Mouse (Mus musculus): ENCODE measurements around the gene Gls. TPM values are rescaled to one million over a fixed set of nuclear protein-coding genes. Genes with fewer than 3 reads are reported as not detected.

Gls gene
- polyA plus RNA-seq, 1 experiment from 2014 or later = 4.7 TPM

DNA sequence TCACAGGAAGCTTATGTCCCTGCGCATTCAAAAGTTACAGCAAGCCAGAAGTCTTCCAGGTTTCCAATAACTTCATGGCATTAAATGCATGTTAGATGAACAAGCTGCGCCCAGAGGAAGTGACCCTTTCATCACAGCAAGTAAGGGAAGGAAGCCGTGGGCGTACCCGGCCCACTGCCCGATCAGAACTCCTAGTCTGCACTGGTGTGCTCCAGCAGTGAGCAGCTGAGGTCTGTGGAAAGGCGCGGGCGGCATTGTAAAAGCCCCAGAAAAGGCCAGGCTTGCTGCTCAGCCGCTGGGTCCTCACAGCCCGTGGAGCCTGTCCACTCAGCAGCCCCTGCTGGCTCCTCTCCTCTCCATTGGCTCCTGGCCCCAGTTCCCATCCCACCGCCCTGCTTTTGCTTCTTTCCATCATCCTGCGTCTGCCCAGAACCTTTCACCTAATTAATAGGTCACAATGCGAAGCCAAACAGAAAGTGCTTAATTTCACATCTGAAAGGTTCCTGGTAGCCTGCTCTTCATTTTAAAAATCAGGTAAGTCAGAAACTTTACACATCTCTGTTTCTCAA lies 66.3 kb downstream of the Gls start:
- peaks cover 36% of the 10 kb centered on the region for H3K36me3 ChIP-seq (replicated peaks; ENCODE audit: insufficient read depth, low read length)
- DNase-seq (peak; percentile 42), ATAC-seq (peak; percentile 35; the same call in 1 of the 2 replicates)
- H3K27me3 ChIP-seq (ENCODE audit: insufficient read depth, low read length) = no peaks in the 10 kb centered on the region
- H3K4me3 ChIP-seq (ENCODE audit: low read depth, low read length) = no peak overlapping the region
- no peaks in the 10 kb centered on the region for H3K4me1 ChIP-seq (ENCODE audit: insufficient read depth)
- TF ChIP-seq EP300 (IDR thresholded peaks at IDR 0.05; ENCODE audit: low read depth) = no peak
- TF ChIP-seq CTCF (IDR thresholded peaks at IDR 0.05; ENCODE audit: low read depth) = no peak
- H3K9ac ChIP-seq (replicated peaks) = no peak overlapping the region
- H3K27ac ChIP-seq (ENCODE audit: low read depth) = no peak overlapping the region
- no peak overlapping the region for H3K4me2 ChIP-seq (ENCODE audit: low read depth, low read length)
- no peaks in the 10 kb centered on the region for H3K9me3 ChIP-seq (ENCODE audit: low read length)
- WGBS (ENCODE audit: insufficient replicate concordance) = 51% methylated on average over 14 of the region's 14 CpGs

DNA sequence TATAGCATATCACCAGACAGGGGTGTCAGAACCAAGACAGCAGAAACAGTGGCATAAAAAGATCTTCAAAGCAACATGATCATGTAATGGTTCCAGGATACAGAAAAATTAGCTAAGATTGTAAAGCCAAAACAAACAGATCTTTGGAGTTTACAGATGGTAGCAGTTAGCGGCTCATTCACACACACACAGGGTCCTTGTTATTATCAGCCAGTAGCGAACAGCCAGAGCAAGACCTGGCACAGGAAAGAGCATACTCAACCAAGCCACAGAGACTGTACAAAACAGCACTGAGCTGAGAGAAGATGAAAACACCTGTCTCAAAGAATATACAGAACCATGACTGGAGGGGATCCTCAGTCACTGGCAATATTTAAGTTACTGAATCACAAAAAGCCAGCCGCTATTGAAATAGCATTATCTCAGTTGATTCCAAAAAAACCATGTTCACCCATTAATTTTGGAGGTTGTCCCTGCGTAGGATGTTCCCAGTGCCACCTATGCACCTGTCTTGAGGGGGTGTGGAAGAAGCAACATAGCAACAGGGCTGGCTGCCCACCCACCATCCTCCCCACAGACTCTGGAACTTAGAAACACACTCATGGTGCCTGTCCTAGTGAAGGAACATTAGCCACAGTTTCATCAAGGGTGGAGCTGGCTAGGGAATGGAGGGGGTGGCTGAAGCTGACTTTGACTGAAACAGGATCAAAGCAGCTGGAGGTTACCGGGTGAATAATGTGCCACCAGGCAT lies 69.2 kb downstream of the Gls start:
- TF ChIP-seq EP300 (IDR thresholded peaks at IDR 0.05; ENCODE audit: low read depth) (no peak), CTCF (IDR thresholded peaks at IDR 0.05; ENCODE audit: low read depth) (no peak)

GRCm38 (mm10) chr1:52161151-52161550 lies 71.9 kb downstream of the Gls start:
- Histone ChIP-seq H3K9me3 (ENCODE audit: low read length) (no peaks in the 10 kb centered on the region), H3K4me3 (ENCODE audit: low read depth, low read length) (no peak overlapping the region), H3K4me1 (ENCODE audit: insufficient read depth) (0 out of 2 replicates have a peak, but pooled peaks cover 2% of the 10 kb centered on the region), H3K27me3 (ENCODE audit: insufficient read depth, low read length) (no peaks in the 10 kb centered on the region), H3K9ac (replicated peaks) (no peak overlapping the region), H3K36me3 (replicated peaks; ENCODE audit: insufficient read depth, low read length) (peaks cover 87% of the 10 kb centered on the region), H3K4me2 (ENCODE audit: low read depth, low read length) (no peak overlapping the region), H3K27ac (ENCODE audit: low read depth) (no peak overlapping the region)
- TF ChIP-seq CTCF (IDR thresholded peaks at IDR 0.05; ENCODE audit: low read depth) = no peak
- TF ChIP-seq EP300 (IDR thresholded peaks at IDR 0.05; ENCODE audit: low read depth) = no peak
- DNase-seq (no peak), ATAC-seq (no peak)
- WGBS (ENCODE audit: insufficient replicate concordance) = 88% methylated on average over 8 of the region's 8 CpGs

More for the DNA sequence above, 69.2 kb downstream of the Gls start:
- WGBS (ENCODE audit: insufficient replicate concordance) = 87% methylated on average over 5 of the region's 5 CpGs
- Histone ChIP-seq H3K4me2 (ENCODE audit: low read depth, low read length) (no peak overlapping the region), H3K9me3 (ENCODE audit: low read length) (no peaks in the 10 kb centered on the region), H3K4me3 (ENCODE audit: low read depth, low read length) (no peak overlapping the region), H3K27me3 (ENCODE audit: insufficient read depth, low read length) (no peaks in the 10 kb centered on the region), H3K36me3 (replicated peaks; ENCODE audit: insufficient read depth, low read length) (peaks cover 62% of the 10 kb centered on the region), H3K4me1 (ENCODE audit: insufficient read depth) (no peaks in the 10 kb centered on the region), H3K27ac (ENCODE audit: low read depth) (no peak overlapping the region), H3K9ac (replicated peaks) (no peak overlapping the region)
- DNase-seq (no peak), ATAC-seq (no peak)

- Histone ChIP-seq H3K27ac (ENCODE audit: low read depth) (peak overlapping the region; percentile 5; the same call in 1 of the 2 replicates), H3K4me3 (ENCODE audit: low read depth, low read length) (no peak overlapping the region), H3K9me3 (ENCODE audit: low read length) (no peaks in the 10 kb centered on the region), H3K36me3 (replicated peaks; ENCODE audit: insufficient read depth, low read length) (peaks cover 93% of the 10 kb centered on the region), H3K27me3 (ENCODE audit: insufficient read depth, low read length) (no peaks in the 10 kb centered on the region), H3K9ac (replicated peaks) (no peak overlapping the region), H3K4me2 (ENCODE audit: low read depth, low read length) (no peak overlapping the region), H3K4me1 (ENCODE audit: insufficient read depth) (0 out of 2 replicates have a peak, but pooled peaks cover 2% of the 10 kb centered on the region)
- TF ChIP-seq CTCF (IDR thresholded peaks at IDR 0.05; ENCODE audit: low read depth) (no peak), EP300 (IDR thresholded peaks at IDR 0.05; ENCODE audit: low read depth) (no peak)
- DNase-seq (peak; percentile 13), ATAC-seq (peak; percentile 73)
- WGBS (ENCODE audit: insufficient replicate concordance) = 71% methylated on average over 17 of the region's 17 CpGs
Measured at GRCm38 (mm10) chr1:52158490-52159381, 74.3 kb downstream of the Gls start.

DNA sequence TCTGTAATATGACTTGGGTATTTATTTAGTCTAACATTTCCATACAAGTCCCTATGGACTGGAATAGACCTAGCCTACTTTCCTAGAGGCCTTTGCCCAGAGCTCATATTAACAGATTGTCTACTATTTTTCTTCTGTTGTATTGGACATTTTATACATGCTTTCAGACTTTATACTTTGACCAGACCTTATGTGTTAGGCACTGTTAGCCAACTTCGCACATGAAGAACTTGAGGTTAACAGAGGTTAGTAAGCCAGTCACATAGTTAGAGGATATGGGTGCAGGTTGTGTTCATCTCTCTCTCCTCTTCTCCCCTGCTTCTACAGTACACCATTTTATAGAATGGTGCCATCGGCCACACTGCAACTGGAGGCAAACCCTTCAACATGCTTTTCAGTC lies 75.0 kb downstream of the Gls start:
- H3K36me3 ChIP-seq (replicated peaks; ENCODE audit: insufficient read depth, low read length) = peaks cover 95% of the 10 kb centered on the region
- WGBS (ENCODE audit: insufficient replicate concordance) = 75% methylated on average over 2 of the region's 2 CpGs
- peak; percentile 74 for ATAC-seq

GRCm38 (mm10) chr1:52156351-52156750 lies 76.7 kb downstream of the Gls start:
- Histone ChIP-seq H3K27ac (ENCODE audit: low read depth) (no peak overlapping the region), H3K9ac (replicated peaks) (no peak overlapping the region), H3K9me3 (ENCODE audit: low read length) (no peaks in the 10 kb centered on the region), H3K36me3 (replicated peaks; ENCODE audit: insufficient read depth, low read length) (peaks cover 97% of the 10 kb centered on the region), H3K4me1 (ENCODE audit: insufficient read depth) (0 out of 2 replicates have a peak, but pooled peaks cover 2% of the 10 kb centered on the region), H3K27me3 (ENCODE audit: insufficient read depth, low read length) (no peaks in the 10 kb centered on the region), H3K4me3 (ENCODE audit: low read depth, low read length) (no peak overlapping the region), H3K4me2 (ENCODE audit: low read depth, low read length) (no peak overlapping the region)
- TF ChIP-seq CTCF (IDR thresholded peaks at IDR 0.05; ENCODE audit: low read depth) = no peak
- ATAC-seq = no peak
- 91% methylated on average over 10 of the region's 10 CpGs for WGBS (ENCODE audit: insufficient replicate concordance)
- no peak for DNase-seq

More for the DNA sequence above, 75.0 kb downstream of the Gls start:
- Histone ChIP-seq H3K27ac (ENCODE audit: low read depth) (no peak overlapping the region), H3K4me3 (ENCODE audit: low read depth, low read length) (no peak overlapping the region), H3K27me3 (ENCODE audit: insufficient read depth, low read length) (no peaks in the 10 kb centered on the region), H3K9ac (replicated peaks) (no peak overlapping the region), H3K4me1 (ENCODE audit: insufficient read depth) (0 out of 2 replicates have a peak, but pooled peaks cover 2% of the 10 kb centered on the region), H3K9me3 (ENCODE audit: low read length) (no peaks in the 10 kb centered on the region), H3K4me2 (ENCODE audit: low read depth, low read length) (no peak overlapping the region)
- TF ChIP-seq EP300 (IDR thresholded peaks at IDR 0.05; ENCODE audit: low read depth) = no peak
- TF ChIP-seq CTCF (IDR thresholded peaks at IDR 0.05; ENCODE audit: low read depth) = no peak
- DNase-seq = no peak
